Mouse (Mus musculus) spleen, postnatal 4 days (tissue): Measurements from ENCODE around the gene Zfp617.
"Not testable (repeated sequence)": the region's sequence is repeated elsewhere in the genome, so short reads cannot be mapped to it uniquely, and the experiment has no call there.

Experiments
- DNase-seq, 2 experiments: peaks; one replicate each; pipeline ENCODE4 v3.0.0; 2022; ENCODE audit warnings: low spot score in 2 of 2

Zfp617 gene

GRCm38 (mm10) chr8:71908309-71909261, at the start of gene Zfp617, which contains the start of gene Zfp882:
Gene Zfp617 (plus strand): TSS chr8:71908635.
Gene Zfp882 (plus strand): TSS chr8:71908608.
- DNase-seq = peak; percentile 79 to 89

GRCm38 (mm10) chr8:71861551-71861950, 46.9 kb upstream of the Zfp617 start:
- DNase-seq = not testable (repeated sequence)

- not testable (repeated sequence) for DNase-seq
Measured at GRCm38 (mm10) chr8:71862038-71862437, 46.4 kb upstream of the Zfp617 start.

GRCm38 (mm10) chr8:71881618-71882274, 26.7 kb upstream of the Zfp617 start, which contains the start of gene Zfp709:
Gene Zfp709 (plus strand): TSS chr8:71882019.
- DNase-seq = peak; percentile 60 to 82

GRCm38 (mm10) chr8:71900666-71901065, 7.8 kb upstream of the Zfp617 start:
- DNase-seq = not testable (repeated sequence)

- DNase-seq = not testable (repeated sequence)
Measured at GRCm38 (mm10) chr8:71903084-71903483, 5.4 kb upstream of the Zfp617 start.

GRCm38 (mm10) chr8:71906809-71907208, 1.6 kb upstream of the Zfp617 start:
- DNase-seq = no peak

- DNase-seq = no peak
Measured at GRCm38 (mm10) chr8:71907798-71908257, 607 bp upstream of the Zfp617 start.

GRCm38 (mm10) chr8:71912286-71912685, 3.9 kb downstream of the Zfp617 start:
- no peak for DNase-seq

GRCm38 (mm10) chr8:71922567-71923401, 14.3 kb downstream of the Zfp617 start:
- DNase-seq = peak; percentile 91 to 94

- DNase-seq = no peak
Measured at GRCm38 (mm10) chr8:71925791-71926190, 17.4 kb downstream of the Zfp617 start.

GRCm38 (mm10) chr8:71926551-71926950, 18.1 kb downstream of the Zfp617 start:
- DNase-seq = no peak

GRCm38 (mm10) chr8:71927779-71928178, 19.3 kb downstream of the Zfp617 start:
- DNase-seq = no peak

- not testable (repeated sequence) for DNase-seq
Measured at GRCm38 (mm10) chr8:71938037-71938436, 29.6 kb downstream of the Zfp617 start.

- peak; percentile 61 to 68 for DNase-seq
Measured at GRCm38 (mm10) chr8:71940293-71941208, 32.1 kb downstream of the Zfp617 start.

- DNase-seq = no peak
Measured at GRCm38 (mm10) chr8:71941776-71942175, 33.3 kb downstream of the Zfp617 start.

- no peak for DNase-seq
Measured at GRCm38 (mm10) chr8:71948624-71949023, 40.2 kb downstream of the Zfp617 start.

GRCm38 (mm10) chr8:71950482-71951221, 42.2 kb downstream of the Zfp617 start, which contains the start of gene Zfp961:
Gene Zfp961 (plus strand): TSS chr8:71951038.
- DNase-seq = peak; percentile 97 to 99

- DNase-seq = no peak
Measured at GRCm38 (mm10) chr8:71951436-71952161, 43.2 kb downstream of the Zfp617 start.
